Comparison of ENCODE assay signal across 26 mouse cellular contexts in genomic region chr14:30646486-30646885, GRCm38 (mm10).
"Had no signal": no experiment of that assay in that cellular context is flagged by ENCODE, and none has a peak within 500 bp of the region (broad histone marks: within the 10 kb centered on the region; RNA-seq: fewer than 3 reads in every experiment).

No protein-coding gene starts in this region.

- DNase-seq: gastrocnemius, postnatal 10 days; gastrocnemius, postnatal 25 days; heart, adult 18-20 months; heart, postnatal 10 days; heart, postnatal 4 days; kidney, adult 8-10 months; kidney, postnatal 10 days; kidney, postnatal 25 days; kidney, postnatal 4 days; liver; liver, embryonic 13.5 days; liver, postnatal 0 days had no signal

- H3K9me3 ChIP-seq: heart, embryonic 10.5 days; heart, embryonic 12.5 days; hindbrain, embryonic 10.5 days; hindbrain, embryonic 12.5 days; intestine, embryonic 15.5 days; limb, embryonic 10.5 days; limb, embryonic 12.5 days; liver, embryonic 13.5 days; liver, embryonic 15.5 days had no signal

- ATAC-seq: hindbrain, embryonic 16.5 days; inflammation-experienced regulatory T-cells, adult 6 months; liver, postnatal 0 days had no signal

- H3K4me3 ChIP-seq: heart, embryonic 10.5 days; heart, embryonic 12.5 days; hindbrain, embryonic 10.5 days; hindbrain, embryonic 12.5 days; intestine, embryonic 15.5 days; layer of hippocampus, adult 2 months; left cerebral cortex, adult 2 months; limb, embryonic 10.5 days; limb, embryonic 12.5 days; liver, embryonic 13.5 days; liver, embryonic 15.5 days had no signal

- H3K27ac ChIP-seq: heart, embryonic 10.5 days; hindbrain, embryonic 10.5 days; hindbrain, embryonic 12.5 days; hindbrain, embryonic 14.5 days; intestine, embryonic 15.5 days; layer of hippocampus, adult 2 months; left cerebral cortex, adult 2 months; limb, embryonic 10.5 days; limb, embryonic 12.5 days; liver, embryonic 13.5 days; liver, embryonic 15.5 days had no signal

- H3K4me2 ChIP-seq: heart, embryonic 12.5 days; hindbrain, embryonic 12.5 days; hindbrain, embryonic 14.5 days; intestine, embryonic 15.5 days; limb, embryonic 12.5 days; liver, embryonic 11.5 days; liver, embryonic 13.5 days; liver, embryonic 15.5 days had no signal

- H3K27me3 ChIP-seq: heart, embryonic 12.5 days; hindbrain, embryonic 12.5 days; intestine, embryonic 15.5 days; limb, embryonic 12.5 days; liver, embryonic 13.5 days; liver, embryonic 15.5 days had no signal

- H3K36me3 ChIP-seq: heart, embryonic 10.5 days; heart, embryonic 12.5 days; hindbrain, embryonic 10.5 days; hindbrain, embryonic 12.5 days; intestine, embryonic 15.5 days; limb, embryonic 10.5 days; limb, embryonic 12.5 days; liver, embryonic 13.5 days; liver, embryonic 15.5 days had no signal

- H3K9ac ChIP-seq: heart, embryonic 12.5 days; hindbrain, embryonic 12.5 days; hindbrain, embryonic 14.5 days; intestine, embryonic 15.5 days; limb, embryonic 12.5 days; liver, embryonic 13.5 days; liver, embryonic 15.5 days; liver, postnatal 0 days had no signal

- H3K4me1 ChIP-seq: hindbrain, embryonic 10.5 days; intestine, embryonic 15.5 days; limb, embryonic 10.5 days; liver, embryonic 13.5 days; liver, embryonic 15.5 days had no signal
